Mouse (Mus musculus): ENCODE measurements around the gene Mrpl32.

- TF ChIP-seq CTCF (conservative IDR thresholded peaks at IDR 0.05; ENCODE audit: low read length) (no peak), NANOG (IDR thresholded peaks at IDR 0.05; ENCODE audit: borderline replicate concordance, low read length) (no peak), POU5F1 (IDR thresholded peaks at IDR 0.05; ENCODE audit: borderline replicate concordance, low read length) (no peak)
Observed at GRCm38 (mm10) chr13:14612463-14612862, 502 bp downstream of the Mrpl32 start.
